Mouse (Mus musculus) hindbrain, embryonic 11.5 days (tissue): ENCODE data around the gene Naa50. TPM values are rescaled to one million over a fixed set of nuclear protein-coding genes. Genes with fewer than 3 reads are reported as not detected.
A peak's percentile ranks its signal among the peaks of the same experiment; 100 is the strongest.

Experiments
- ATAC-seq: fragments of 200-750 bp; cut with Nextera tagmentation; 2 replicates; pipeline ENCODE4 v1.8.0; 2017; ENCODE audit warnings: mild to moderate bottlenecking, moderate TSS enrichment, moderate library complexity; ENCODE audit not compliant: low FRiP score
- DNase-seq: peaks from one replicate; pipeline ENCODE4 v3.0.0-alpha.2; 2015; ENCODE audit warnings: low spot score
- H3K27ac ChIP-seq: fragments of 300-500 bp; sonication (generic); 2 replicates; pipeline ENCODE4 v1.5.1; 2014; ENCODE audit warnings: mild to moderate bottlenecking, low read depth, low read length
- H3K27me3 ChIP-seq: fragments of 300-500 bp; sonication (generic); 2 replicates; pipeline ENCODE4 v1.6.1; 2014; ENCODE audit warnings: mild to moderate bottlenecking, low read length, moderate library complexity, mixed read lengths; ENCODE audit not compliant: control insufficient read depth, insufficient read depth
- H3K36me3 ChIP-seq: fragments of 300-500 bp; sonication (generic); 2 replicates; pipeline ENCODE4 v1.6.1; 2014; ENCODE audit warnings: mild to moderate bottlenecking, low read length, moderate library complexity, mixed read lengths; ENCODE audit not compliant: control insufficient read depth, insufficient read depth
- H3K4me1 ChIP-seq: fragments of 300-500 bp; sonication (generic); replicated peaks from 2 replicates; pipeline ENCODE4 v1.6.1; 2014; ENCODE audit warnings: low read length, mixed read lengths; ENCODE audit not compliant: control insufficient read depth, insufficient read depth
- H3K4me2 ChIP-seq: fragments of 300-500 bp; sonication (generic); replicated peaks from 2 replicates; pipeline ENCODE4 v1.6.1; 2014; ENCODE audit warnings: mild to moderate bottlenecking, low read depth, low read length
- H3K4me3 ChIP-seq: fragments of 300-500 bp; sonication (generic); 2 replicates; pipeline ENCODE4 v1.5.1; 2014; ENCODE audit warnings: low read depth, low read length
- H3K9ac ChIP-seq: fragments of 300-500 bp; sonication (generic); 2 replicates; pipeline ENCODE4 v1.6.1; 2014; ENCODE audit warnings: low read depth, low read length
- H3K9me3 ChIP-seq: fragments of 300-500 bp; sonication (generic); 2 replicates; pipeline ENCODE4 v1.6.1; 2016; ENCODE audit warnings: low read length; ENCODE audit not compliant: control insufficient read depth
- WGBS: fragments of 180-500 bp; shearing (Covaris S2); extraction: QIAGEN DNeasy Blood & Tissue Kit; methylation state at CpG from one replicate; pipeline ENCODE4 v1.1.7; 2014; 5-methylcytosine and 5-hydroxymethylcytosine counted together
- polyA plus RNA-seq: library from polyadenylated mRNA; unstranded; fragments of >200 nt; fragmentation: Nextera tagmentation; extraction: Ambion mirVana; gene quantifications from 2 replicates; pipeline ENCODE4 v1.2.1, GENCODE M21; 2014

Naa50 gene
- polyA plus RNA-seq, 1 experiment from 2014 or later: 76.0 TPM

GRCm38 (mm10) chr16:44163831-44164230, 24.2 kb downstream of the Naa50 start:
- DNase-seq (no peak), ATAC-seq (no peak)
- 86% methylated on average over 2 of the region's 2 CpGs for WGBS
- no peak overlapping the region for H3K4me3 ChIP-seq
- no peaks in the 10 kb centered on the region for H3K27me3 ChIP-seq
- H3K9me3 ChIP-seq: no peaks in the 10 kb centered on the region
- H3K36me3 ChIP-seq: 0 out of 2 replicates have a peak, but pooled peaks cover 4% of the 10 kb centered on the region
- H3K9ac ChIP-seq: no peak overlapping the region
- no peak overlapping the region for H3K4me2 ChIP-seq
- H3K4me1 ChIP-seq: no peaks in the 10 kb centered on the region
- H3K27ac ChIP-seq: no peak overlapping the region

GRCm38 (mm10) chr16:44165182-44165581, 25.6 kb downstream of the Naa50 start:
- ATAC-seq (no peak), DNase-seq (no peak)
- WGBS: 63% methylated on average over 3 of the region's 3 CpGs
- H3K4me1 ChIP-seq: no peaks in the 10 kb centered on the region
- H3K27me3 ChIP-seq: no peaks in the 10 kb centered on the region
- no peak overlapping the region for H3K4me3 ChIP-seq
- H3K9ac ChIP-seq: no peak overlapping the region
- H3K4me2 ChIP-seq: no peak overlapping the region
- no peaks in the 10 kb centered on the region for H3K9me3 ChIP-seq
- no peak overlapping the region for H3K27ac ChIP-seq
- no peaks in the 10 kb centered on the region for H3K36me3 ChIP-seq

GRCm38 (mm10) chr16:44168990-44169389, 29.4 kb downstream of the Naa50 start:
- WGBS: 88% methylated on average over 4 of the region's 4 CpGs
- no peaks in the 10 kb centered on the region for H3K27me3 ChIP-seq
- H3K9ac ChIP-seq: no peak overlapping the region
- H3K4me2 ChIP-seq: no peak overlapping the region
- H3K27ac ChIP-seq: no peak overlapping the region
- DNase-seq: no peak
- no peak overlapping the region for H3K4me3 ChIP-seq
- no peaks in the 10 kb centered on the region for H3K4me1 ChIP-seq
- no peaks in the 10 kb centered on the region for H3K36me3 ChIP-seq
- H3K9me3 ChIP-seq: no peaks in the 10 kb centered on the region
- no peak for ATAC-seq

- Histone ChIP-seq H3K4me1 (no peaks in the 10 kb centered on the region), H3K27ac (peak overlapping the region; percentile 8), H3K9me3 (no peaks in the 10 kb centered on the region), H3K27me3 (no peaks in the 10 kb centered on the region), H3K36me3 (no peaks in the 10 kb centered on the region), H3K9ac (peak overlapping the region; percentile 46), H3K4me3 (peak overlapping the region; percentile 94), H3K4me2 (peak overlapping the region; percentile 35)
- peak; percentile 100 for ATAC-seq
- under 1% methylated on average over 26 of the region's 26 CpGs for WGBS
- DNase-seq: peak; percentile 94
These were observed 32.9 kb downstream of the Naa50 start for GRCm38 (mm10) chr16:44172297-44173154.

- Histone ChIP-seq H3K4me2 (peak within 1 kb of the TSS; percentile 60), H3K9ac (peak within 1 kb of the TSS; percentile 93), H3K4me3 (peak within 1 kb of the TSS; percentile 94), H3K9me3 (no peaks in the 10 kb centered on the region), H3K4me1 (no peaks in the 10 kb centered on the region), H3K27me3 (no peaks in the 10 kb centered on the region), H3K36me3 (no peaks in the 10 kb centered on the region), H3K27ac (peak within 1 kb of the TSS; percentile 86)
- ATAC-seq (peak; percentile 84), DNase-seq (peak; percentile 52)
- WGBS: 1% methylated on average over 30 of the region's 77 CpGs
These were observed 33.7 kb downstream of the Naa50 start, which contains the start of gene Usf3 for GRCm38 (mm10) chr16:44173155-44173941. Usf3 (plus strand) TSS chr16:44173246.

DNA sequence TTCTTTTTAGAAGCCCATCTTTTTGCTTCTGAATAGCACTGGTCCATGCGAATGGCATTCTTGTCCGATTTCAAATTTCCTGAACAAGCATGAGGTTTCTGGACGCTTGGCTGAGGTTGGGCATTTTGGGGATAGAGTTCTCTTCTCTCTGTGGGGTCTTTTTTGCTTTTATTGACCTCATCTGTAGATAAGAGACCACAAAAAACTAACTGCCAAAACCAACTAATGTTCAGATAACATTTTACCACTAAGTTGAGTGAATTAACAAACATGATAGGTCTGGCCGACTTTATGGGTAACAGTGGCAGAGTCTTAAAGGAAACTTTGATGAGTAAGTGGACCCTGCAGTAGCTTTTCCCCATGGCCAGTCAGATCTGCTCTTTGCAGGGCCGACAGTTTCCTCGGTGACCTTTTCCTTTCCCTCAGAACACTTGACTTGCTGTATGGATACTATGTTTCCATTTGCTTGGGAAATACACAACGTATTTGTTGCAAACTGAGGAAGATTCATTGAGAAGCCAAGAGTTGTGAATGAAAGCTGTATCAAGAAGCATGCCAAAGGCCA, 34.4 kb downstream of the Naa50 start:
- no peak overlapping the region for H3K27ac ChIP-seq
- H3K4me3 ChIP-seq: peak overlapping the region; percentile 94
- peak overlapping the region; percentile 93 for H3K9ac ChIP-seq
- WGBS: 33% methylated on average over 7 of the region's 7 CpGs
- ATAC-seq: no peak
- H3K36me3 ChIP-seq: no peaks in the 10 kb centered on the region
- H3K9me3 ChIP-seq: no peaks in the 10 kb centered on the region
- H3K4me2 ChIP-seq: peak overlapping the region; percentile 60
- H3K4me1 ChIP-seq: no peaks in the 10 kb centered on the region
- no peaks in the 10 kb centered on the region for H3K27me3 ChIP-seq
- DNase-seq: no peak

DNA sequence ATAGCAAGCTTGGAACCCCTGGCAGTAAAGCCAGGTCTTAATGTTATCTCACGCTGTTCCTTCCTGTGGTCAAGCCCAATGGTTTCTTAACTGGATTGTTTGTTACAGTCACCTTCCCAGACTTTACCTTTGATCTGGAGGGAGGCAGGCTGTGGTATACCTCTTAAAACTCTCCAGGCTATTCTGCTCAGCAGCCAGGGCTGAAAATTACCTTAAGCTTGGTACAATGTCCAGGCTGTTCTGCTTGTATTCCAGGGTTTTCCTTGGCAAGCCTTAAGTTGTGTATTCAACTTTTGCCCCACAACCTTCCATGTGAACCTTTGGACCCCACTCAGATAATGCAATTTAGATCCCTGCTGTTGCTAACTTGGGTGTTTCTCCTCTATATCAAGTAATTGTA, 35.4 kb downstream of the Naa50 start:
- DNase-seq (no peak), ATAC-seq (no peak)
- H3K4me2 ChIP-seq: no peak overlapping the region
- no peaks in the 10 kb centered on the region for H3K27me3 ChIP-seq
- no peaks in the 10 kb centered on the region for H3K36me3 ChIP-seq
- no peak overlapping the region for H3K4me3 ChIP-seq
- 89% methylated on average over 1 of the region's 1 CpGs for WGBS
- no peak overlapping the region for H3K27ac ChIP-seq
- no peaks in the 10 kb centered on the region for H3K4me1 ChIP-seq
- no peaks in the 10 kb centered on the region for H3K9me3 ChIP-seq
- H3K9ac ChIP-seq: no peak overlapping the region

GRCm38 (mm10) chr16:44176511-44176910, 36.9 kb downstream of the Naa50 start:
- no peaks in the 10 kb centered on the region for H3K4me1 ChIP-seq
- H3K27me3 ChIP-seq: no peaks in the 10 kb centered on the region
- 92% methylated on average over 2 of the region's 2 CpGs for WGBS
- H3K9ac ChIP-seq: no peak overlapping the region
- H3K9me3 ChIP-seq: no peaks in the 10 kb centered on the region
- H3K4me3 ChIP-seq: no peak overlapping the region
- H3K36me3 ChIP-seq: no peaks in the 10 kb centered on the region
- H3K27ac ChIP-seq: no peak overlapping the region
- H3K4me2 ChIP-seq: no peak overlapping the region
- no peak for DNase-seq
- ATAC-seq: no peak
